Mouse (Mus musculus): Measurements from ENCODE around the gene Alcam. TPM values are rescaled to one million over a fixed set of nuclear protein-coding genes. Genes with fewer than 3 reads are reported as not detected.

Alcam gene
- polyA plus RNA-seq (2015; fragmentation: Nextera tagmentation; extraction: Ambion mirVana), result 10.3 and 11.0 TPM in 2 replicates

- TF ChIP-seq CTCF (IDR thresholded peaks at IDR 0.05; ENCODE audit: low read depth), result no peak
- Histone ChIP-seq H3K9me3 (ENCODE audit: control insufficient read depth) (no peaks in the 10 kb centered on the region), H3K27me3 (replicated peaks; ENCODE audit: control insufficient read depth, insufficient read depth, low read length) (no peaks in the 10 kb centered on the region), H3K36me3 (ENCODE audit: control insufficient read depth, insufficient read depth) (no peaks in the 10 kb centered on the region), H3K4me2 (replicated peaks; ENCODE audit: low read depth) (peak within 1 kb of the TSS; percentile 89), H3K27ac (ENCODE audit: low read depth, low read length) (no peak within 1 kb of the TSS), H3K4me1 (replicated peaks; ENCODE audit: control insufficient read depth, insufficient read depth, low read length) (no peaks in the 10 kb centered on the region), H3K4me3 (ENCODE audit: low read depth, low read length) (peak within 1 kb of the TSS; percentile 66), H3K9ac (ENCODE audit: low read depth, low read length) (peak within 1 kb of the TSS; percentile 66)
- WGBS, result under 1% methylated on average over 14 of the region's 14 CpGs
- ATAC-seq, result no peak
Observed at GRCm38 (mm10) chr16:52453971-52454514, at the start of gene Alcam. Gene Alcam, minus strand, starts transcription at chr16:52454074.

- H3K4me2 ChIP-seq (replicated peaks; ENCODE audit: low read depth), result no peak overlapping the region
- H3K9me3 ChIP-seq (ENCODE audit: control insufficient read depth), result no peaks in the 10 kb centered on the region
- no peak overlapping the region for H3K9ac ChIP-seq (ENCODE audit: low read depth, low read length)
- ATAC-seq, result no peak
- H3K36me3 ChIP-seq (ENCODE audit: control insufficient read depth, insufficient read depth), result no peaks in the 10 kb centered on the region
- TF ChIP-seq CTCF (IDR thresholded peaks at IDR 0.05; ENCODE audit: low read depth), result no peak
- 70% methylated on average over 4 of the region's 4 CpGs for WGBS
- no peak overlapping the region for H3K27ac ChIP-seq (ENCODE audit: low read depth, low read length)
- no peaks in the 10 kb centered on the region for H3K27me3 ChIP-seq (replicated peaks; ENCODE audit: control insufficient read depth, insufficient read depth, low read length)
- no peak overlapping the region for H3K4me3 ChIP-seq (ENCODE audit: low read depth, low read length)
- no peaks in the 10 kb centered on the region for H3K4me1 ChIP-seq (replicated peaks; ENCODE audit: control insufficient read depth, insufficient read depth, low read length)
Observed at GRCm38 (mm10) chr16:52498757-52499335, 45.0 kb upstream of the Alcam start.

GRCm38 (mm10) chr16:52490542-52490941 lies 36.7 kb upstream of the Alcam start:
- no peaks in the 10 kb centered on the region for H3K4me1 ChIP-seq (replicated peaks; ENCODE audit: control insufficient read depth, insufficient read depth, low read length)

GRCm38 (mm10) chr16:52474235-52474634 lies 20.4 kb upstream of the Alcam start:
- Histone ChIP-seq H3K9me3 (ENCODE audit: control insufficient read depth) (no peaks in the 10 kb centered on the region), H3K9ac (ENCODE audit: low read depth, low read length) (no peak overlapping the region), H3K4me3 (ENCODE audit: low read depth, low read length) (no peak overlapping the region), H3K27ac (ENCODE audit: low read depth, low read length) (no peak overlapping the region), H3K27me3 (replicated peaks; ENCODE audit: control insufficient read depth, insufficient read depth, low read length) (no peaks in the 10 kb centered on the region), H3K4me2 (replicated peaks; ENCODE audit: low read depth) (no peak overlapping the region), H3K36me3 (ENCODE audit: control insufficient read depth, insufficient read depth) (no peaks in the 10 kb centered on the region), H3K4me1 (replicated peaks; ENCODE audit: control insufficient read depth, insufficient read depth, low read length) (no peaks in the 10 kb centered on the region)
- WGBS, result 59% methylated on average over 4 of the region's 4 CpGs
- no peak for ATAC-seq
- TF ChIP-seq CTCF (IDR thresholded peaks at IDR 0.05; ENCODE audit: low read depth), result no peak

More at GRCm38 (mm10) chr16:52490542-52490941, 36.7 kb upstream of the Alcam start:
- Histone ChIP-seq H3K9ac (ENCODE audit: low read depth, low read length) (no peak overlapping the region), H3K27ac (ENCODE audit: low read depth, low read length) (no peak overlapping the region), H3K4me3 (ENCODE audit: low read depth, low read length) (no peak overlapping the region), H3K4me2 (replicated peaks; ENCODE audit: low read depth) (no peak overlapping the region), H3K27me3 (replicated peaks; ENCODE audit: control insufficient read depth, insufficient read depth, low read length) (no peaks in the 10 kb centered on the region), H3K9me3 (ENCODE audit: control insufficient read depth) (no peaks in the 10 kb centered on the region), H3K36me3 (ENCODE audit: control insufficient read depth, insufficient read depth) (no peaks in the 10 kb centered on the region)
- ATAC-seq, result no peak
- 70% methylated on average over 1 of the region's 1 CpGs for WGBS
- no peak for TF ChIP-seq CTCF (IDR thresholded peaks at IDR 0.05; ENCODE audit: low read depth)

- TF ChIP-seq CTCF (IDR thresholded peaks at IDR 0.05; ENCODE audit: low read depth), result no peak
- Histone ChIP-seq H3K4me1 (replicated peaks; ENCODE audit: control insufficient read depth, insufficient read depth, low read length) (no peaks in the 10 kb centered on the region), H3K9me3 (ENCODE audit: control insufficient read depth) (no peaks in the 10 kb centered on the region), H3K27ac (ENCODE audit: low read depth, low read length) (no peak overlapping the region), H3K36me3 (ENCODE audit: control insufficient read depth, insufficient read depth) (no peaks in the 10 kb centered on the region), H3K27me3 (replicated peaks; ENCODE audit: control insufficient read depth, insufficient read depth, low read length) (no peaks in the 10 kb centered on the region), H3K9ac (ENCODE audit: low read depth, low read length) (no peak overlapping the region), H3K4me3 (ENCODE audit: low read depth, low read length) (no peak overlapping the region), H3K4me2 (replicated peaks; ENCODE audit: low read depth) (no peak overlapping the region)
- ATAC-seq, result no peak
- 98% methylated on average over 2 of the region's 2 CpGs for whole genome bisulfite sequencing
Observed at GRCm38 (mm10) chr16:52473089-52473488, 19.2 kb upstream of the Alcam start.

- WGBS, result 77% methylated on average over 3 of the region's 3 CpGs
- H3K4me3 ChIP-seq (ENCODE audit: low read depth, low read length), result no peak overlapping the region
- H3K27me3 ChIP-seq (replicated peaks; ENCODE audit: control insufficient read depth, insufficient read depth, low read length), result no peaks in the 10 kb centered on the region
- no peak overlapping the region for H3K27ac ChIP-seq (ENCODE audit: low read depth, low read length)
- H3K9ac ChIP-seq (ENCODE audit: low read depth, low read length), result no peak overlapping the region
- no peak for ATAC-seq
- no peaks in the 10 kb centered on the region for H3K36me3 ChIP-seq (ENCODE audit: control insufficient read depth, insufficient read depth)
- H3K4me1 ChIP-seq (replicated peaks; ENCODE audit: control insufficient read depth, insufficient read depth, low read length), result no peaks in the 10 kb centered on the region
- no peaks in the 10 kb centered on the region for H3K9me3 ChIP-seq (ENCODE audit: control insufficient read depth)
- TF ChIP-seq CTCF (IDR thresholded peaks at IDR 0.05; ENCODE audit: low read depth), result no peak
- no peak overlapping the region for H3K4me2 ChIP-seq (replicated peaks; ENCODE audit: low read depth)
Observed at GRCm38 (mm10) chr16:52472635-52473034, 18.8 kb upstream of the Alcam start.

Data from intestine, postnatal 0 days (tissue).